20 mouse cellular contexts compared by ENCODE assay signal in the genomic region with DNA sequence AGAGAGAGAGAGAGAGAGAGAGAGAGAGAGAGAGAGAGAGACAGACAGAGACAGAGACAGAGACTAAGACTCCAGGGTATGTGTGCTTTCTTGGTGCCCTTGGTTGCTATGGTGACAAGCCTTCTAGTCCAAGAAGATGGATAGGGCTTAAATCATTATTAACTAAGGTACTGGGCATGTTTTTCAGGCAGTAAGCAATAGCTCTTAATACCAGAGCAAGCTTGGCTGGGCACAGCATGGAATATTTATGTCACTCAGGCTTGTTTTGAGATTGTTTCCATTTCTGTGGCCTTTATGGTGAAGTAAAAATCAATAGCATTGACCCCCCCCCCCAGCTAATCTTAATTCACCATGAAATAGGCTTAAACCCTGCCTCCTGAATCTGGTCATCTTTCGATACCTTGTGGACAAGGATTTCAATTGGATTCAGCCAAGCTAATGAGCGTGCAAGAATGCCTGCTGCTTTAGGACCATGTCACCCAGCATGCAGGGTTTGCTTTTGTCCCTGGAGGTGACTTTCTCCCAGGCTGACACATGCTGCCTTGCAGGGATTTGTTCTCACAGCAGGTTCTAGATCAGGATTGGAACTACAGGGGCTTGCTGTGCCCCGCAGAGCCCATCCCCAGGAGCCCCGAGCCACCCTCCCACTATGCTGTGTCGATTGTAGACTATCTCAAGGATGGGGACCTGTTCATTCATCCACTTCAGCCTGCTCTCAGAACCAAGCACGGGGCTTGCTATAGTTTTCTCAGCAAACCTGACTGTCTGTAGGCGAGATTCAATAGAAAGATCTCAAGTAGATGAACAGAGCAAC. TPM values are rescaled to one million over a fixed set of nuclear protein-coding genes. Genes with fewer than 3 reads are reported as not detected.
A peak's percentile ranks its signal among the peaks of the same experiment; 100 is the strongest.
DNase-seq lines count a peak whose midpoint lies in the region; ATAC-seq lines count a peak whose summit lies in the region.
"Had no signal": no experiment of that assay in that cellular context is flagged by ENCODE, and none has a peak within 500 bp of the region (broad histone marks: within the 10 kb centered on the region; RNA-seq: fewer than 3 reads in every experiment).

No protein-coding gene starts in this region.

- peaks cover 11% of the 10 kb centered on the region for H3K4me1 ChIP-seq in hindbrain, embryonic 16.5 days (ENCODE audit: control insufficient read depth, insufficient read depth, low read depth, low read length)
- peaks cover 17% of the 10 kb centered on the region for H3K4me1 ChIP-seq in midbrain, embryonic 16.5 days (ENCODE audit: control insufficient read depth, insufficient read depth, low read length)
- H3K4me1 ChIP-seq: limb, embryonic 12.5 days had no signal

- no peak overlapping the region for H3K4me3 ChIP-seq in hindbrain, embryonic 16.5 days (ENCODE audit: low read length)
- no peak overlapping the region for H3K4me3 ChIP-seq in midbrain, embryonic 16.5 days (ENCODE audit: low read depth, low read length)
- H3K4me3 ChIP-seq: limb, embryonic 12.5 days had no signal

- H3K27ac ChIP-seq in hindbrain, embryonic 16.5 days (ENCODE audit: low read depth, low read length) = peak overlapping the region; percentile 58
- peak overlapping the region; percentile 80 for H3K27ac ChIP-seq in midbrain, embryonic 16.5 days (ENCODE audit: low read length)
- H3K27ac ChIP-seq: limb, embryonic 12.5 days; liver, embryonic 14.5 days; stomach, postnatal 0 days had no signal

- peaks cover 2% of the 10 kb centered on the region; the same call in 1 of the 2 replicates for H3K27me3 ChIP-seq in hindbrain, embryonic 16.5 days (replicated peaks; ENCODE audit: control insufficient read depth, insufficient read depth, low read length)
- peaks cover 44% of the 10 kb centered on the region for H3K27me3 ChIP-seq in midbrain, embryonic 16.5 days (ENCODE audit: control insufficient read depth, insufficient read depth, low read depth, low read length)

- ATAC-seq in hindbrain, embryonic 16.5 days = peak; percentile 84
- ATAC-seq in midbrain, embryonic 16.5 days = peak; percentile 79
- ATAC-seq in activated CD4-positive, CD25-positive, alpha-beta regulatory T cell, adult 4 months = no peak

- no peak overlapping the region for H3K9ac ChIP-seq in hindbrain, embryonic 16.5 days (ENCODE audit: low read depth, low read length)
- H3K9ac ChIP-seq in midbrain, embryonic 16.5 days (ENCODE audit: low read depth, low read length) = no peak overlapping the region
- H3K9ac ChIP-seq: limb, embryonic 12.5 days; liver, embryonic 14.5 days had no signal

- H3K9me3 ChIP-seq in hindbrain, embryonic 16.5 days (ENCODE audit: control insufficient read depth, low read length) = no peaks in the 10 kb centered on the region
- no peaks in the 10 kb centered on the region; the same call in 1 of the 2 replicates for H3K9me3 ChIP-seq in midbrain, embryonic 16.5 days (replicated peaks; ENCODE audit: control insufficient read depth, low read length, poor library complexity, severe bottlenecking)
- H3K9me3 ChIP-seq: limb, embryonic 12.5 days had no signal

- DNase-seq in embryo, embryonic 9.5 days (ENCODE audit: extremely low spot score) = peak; percentile 20
- peak; percentile 41 for DNase-seq in retina, postnatal 1 day
- DNase-seq in urinary bladder, postnatal 36 days (ENCODE audit: low spot score in 2 of 2) = no peak
- DNase-seq in kidney, postnatal 4 days = no peak
- DNase-seq: adrenal gland, adult 2 months; cerebellum, postnatal 10 days; gastrocnemius, postnatal 25 days; heart, postnatal 36 days; kidney, adult 11 months; kidney, postnatal 36 days; lung, postnatal 10 days; thymus, postnatal 36 days had no signal

- no peaks in the 10 kb centered on the region for H3K36me3 ChIP-seq in hindbrain, embryonic 16.5 days (ENCODE audit: control insufficient read depth, insufficient read depth, low read length)
- H3K36me3 ChIP-seq in midbrain, embryonic 16.5 days (ENCODE audit: control insufficient read depth, insufficient read depth, low read length) = no peaks in the 10 kb centered on the region
- H3K36me3 ChIP-seq: G1E; limb, embryonic 12.5 days had no signal

- H3K4me2 ChIP-seq in hindbrain, embryonic 16.5 days (ENCODE audit: low read length) = no peak overlapping the region
- H3K4me2 ChIP-seq in midbrain, embryonic 16.5 days (ENCODE audit: low read length) = no peak overlapping the region
- H3K4me2 ChIP-seq: heart, embryonic 11.5 days; limb, embryonic 12.5 days had no signal

- 32% methylated on average over 7 of the region's 7 CpGs for WGBS in hindbrain, embryonic 16.5 days
- 14% methylated on average over 7 of the region's 7 CpGs for WGBS in midbrain, embryonic 16.5 days

RNA-seq across cellular contexts. Expression of a gene that starts 51.5 kb away (rescaled TPM):
- polyA plus RNA-seq in hindbrain, embryonic 16.5 days (2015; fragmentation: Nextera tagmentation; extraction: Ambion mirVana) = 109 and 136 TPM in 2 replicates
- 38.3 and 63.7 TPM in 2 replicates for polyA plus RNA-seq in midbrain, embryonic 16.5 days (2015; fragmentation: Nextera tagmentation; extraction: Ambion mirVana)
- polyA plus RNA-seq in activated CD4-positive, CD25-positive, alpha-beta regulatory T cell, adult 4 months (2017; shearing (Covaris generic)) = not detected
- polyA plus RNA-seq: G1E; heart, embryonic 11.5 days had no signal

Comparison
In these comparisons a context has a peak if more than half of its experiments do, and no peak if none do; other contexts are left out.
1. DNase-seq: peak in embryo, embryonic 9.5 days (single experiment) and retina, postnatal 1 day (single experiment); none in urinary bladder, postnatal 36 days (0 of 2) and kidney, postnatal 4 days (0 of 2).
2. RNA of a gene that starts 51.5 kb away (polyA plus RNA-seq): 109 to 136 TPM in hindbrain, embryonic 16.5 days and 38.3 to 63.7 TPM in midbrain, embryonic 16.5 days; not detected in activated CD4-positive, CD25-positive, alpha-beta regulatory T cell, adult 4 months; every median in the first group is over 10 times any median in the second.